Mouse (Mus musculus) stomach, postnatal 0 days (tissue): Measurements from ENCODE around the gene BC028528.

Experiments used
- CTCF ChIP-seq: IDR thresholded peaks from 2 replicates; pipeline ENCODE4 v1.5.1; 2016; ENCODE audit warnings: antibody characterized with exemption, low read depth, mild to moderate bottlenecking, moderate library complexity
- EP300 ChIP-seq: optimal IDR thresholded peaks from 2 replicates; pipeline ENCODE3; 2016; ENCODE audit warnings: antibody characterized with exemption

DNA sequence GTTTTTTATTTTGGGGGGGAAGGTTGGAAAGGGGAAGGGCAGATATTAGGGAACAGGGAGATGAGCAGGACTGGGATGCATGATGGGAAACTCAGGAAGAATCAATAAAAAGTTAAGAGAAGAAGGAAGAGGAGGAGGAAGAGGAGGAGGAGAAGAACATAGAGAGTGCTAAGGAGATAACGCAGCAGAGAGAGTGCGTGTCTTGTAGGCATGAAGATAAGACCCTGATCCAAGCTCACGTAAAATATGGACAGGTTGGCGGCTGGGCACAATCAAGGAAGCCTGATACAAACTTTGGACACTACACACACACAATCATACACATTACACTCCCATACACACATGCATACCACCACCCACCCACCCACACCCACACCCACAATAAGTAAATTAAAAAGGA lies 22.9 kb upstream of the BC028528 start:
- TF ChIP-seq CTCF (no peak), EP300 (no peak)
